Mouse (Mus musculus) embryo, embryonic 10 days (tissue): ENCODE data around the gene Tubal3.
"Not testable (repeated sequence)": the region's sequence is repeated elsewhere in the genome, so short reads cannot be mapped to it uniquely, and the experiment has no call there.

Experiments used
- DNase-seq: peaks from one replicate; pipeline ENCODE4 v3.0.0-alpha.2; 2015; ENCODE audit warnings: low spot score

Gene Tubal3

GRCm38 (mm10) chr13:3917571-3918311 lies at the start of gene Tubal3, which contains the start of gene Net1:
Gene Tubal3, plus strand, starts transcription at chr13:3918274.
Gene Net1, minus strand, starts transcription at chr13:3918220.
- DNase-seq: peak; percentile 95

- no peak for DNase-seq
Measured at GRCm38 (mm10) chr13:3869901-3870300, 48.2 kb upstream of the Tubal3 start.

- no peak for DNase-seq
Measured at GRCm38 (mm10) chr13:3872832-3873231, 45.2 kb upstream of the Tubal3 start.

GRCm38 (mm10) chr13:3876448-3876847 lies 41.6 kb upstream of the Tubal3 start:
- no peak for DNase-seq

- DNase-seq: no peak
Measured at GRCm38 (mm10) chr13:3877185-3877584, 40.9 kb upstream of the Tubal3 start.

- DNase-seq: peak; percentile 22
Measured at GRCm38 (mm10) chr13:3877679-3878220, 40.3 kb upstream of the Tubal3 start.

- no peak for DNase-seq
Measured at GRCm38 (mm10) chr13:3886663-3887062, 31.4 kb upstream of the Tubal3 start.

GRCm38 (mm10) chr13:3889111-3889510 lies 29.0 kb upstream of the Tubal3 start:
- DNase-seq: no peak

- peak; percentile 34 for DNase-seq
Measured at GRCm38 (mm10) chr13:3890061-3890460, 28.0 kb upstream of the Tubal3 start.

- peak; percentile 16 for DNase-seq
Measured at GRCm38 (mm10) chr13:3891479-3892087, 26.5 kb upstream of the Tubal3 start.

GRCm38 (mm10) chr13:3892601-3893000 lies 25.5 kb upstream of the Tubal3 start:
- DNase-seq: peak; percentile 19

GRCm38 (mm10) chr13:3893126-3893734 lies 24.8 kb upstream of the Tubal3 start:
- peak; percentile 94 for DNase-seq

GRCm38 (mm10) chr13:3894549-3894948 lies 23.5 kb upstream of the Tubal3 start:
- peak; percentile 12 for DNase-seq

- DNase-seq: no peak
Measured at GRCm38 (mm10) chr13:3895397-3895980, 22.6 kb upstream of the Tubal3 start.

GRCm38 (mm10) chr13:3896032-3896431 lies 22.0 kb upstream of the Tubal3 start:
- no peak for DNase-seq

GRCm38 (mm10) chr13:3896913-3897312 lies 21.2 kb upstream of the Tubal3 start:
- DNase-seq: peak; percentile 84

GRCm38 (mm10) chr13:3898202-3898601 lies 19.9 kb upstream of the Tubal3 start:
- DNase-seq: not testable (repeated sequence)

GRCm38 (mm10) chr13:3899301-3899700 lies 18.8 kb upstream of the Tubal3 start:
- no peak for DNase-seq

GRCm38 (mm10) chr13:3907151-3907696 lies 10.8 kb upstream of the Tubal3 start:
- no peak for DNase-seq

GRCm38 (mm10) chr13:3908262-3908661 lies 9.8 kb upstream of the Tubal3 start:
- DNase-seq: no peak

- DNase-seq: no peak
Measured at GRCm38 (mm10) chr13:3910356-3910755, 7.7 kb upstream of the Tubal3 start.

- DNase-seq: no peak
Measured at GRCm38 (mm10) chr13:3913504-3913903, 4.6 kb upstream of the Tubal3 start.
